9 mouse cellular contexts compared by ENCODE assay signal in the genomic region with DNA sequence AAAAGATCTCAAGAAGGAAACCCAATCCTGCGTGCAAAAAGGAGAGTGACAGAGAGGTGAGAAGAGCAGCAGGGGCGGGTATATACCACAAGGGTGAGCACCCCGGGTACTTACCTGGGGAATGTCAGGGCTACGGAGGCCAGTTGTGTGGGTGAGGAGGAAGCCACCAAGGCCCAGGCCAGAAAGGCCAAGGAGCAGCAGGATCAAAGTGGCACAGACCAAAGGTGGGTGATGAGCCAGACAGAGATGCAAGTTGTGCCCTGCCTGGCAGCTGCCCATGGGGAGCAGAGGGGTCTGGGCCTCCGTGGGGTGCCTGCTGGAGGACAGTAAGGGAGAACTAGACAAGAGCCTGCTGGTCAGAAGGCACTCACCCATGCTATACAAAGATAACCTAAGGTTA. TPM values are rescaled to one million over a fixed set of nuclear protein-coding genes. Genes with fewer than 3 reads are reported as not detected.
DNase-seq lines count a peak whose midpoint lies in the region; ATAC-seq and TF ChIP-seq lines count a peak whose summit lies in the region.
"Had no signal": no experiment of that assay in that cellular context is flagged by ENCODE, and none has a peak within 500 bp of the region (broad histone marks: within the 10 kb centered on the region; RNA-seq: fewer than 3 reads in every experiment).

No protein-coding gene starts in this region.

- no peak for ATAC-seq in cerebellum, adult (ENCODE audit: insufficient number of reproducible peaks, low FRiP score, low TSS enrichment)
- ATAC-seq in neural tube, embryonic 12.5 days (ENCODE audit: low FRiP score, low read depth) = no peak
- ATAC-seq in hindbrain, postnatal 0 days = no peak
- no peak for ATAC-seq in stomach, embryonic 14.5 days (ENCODE audit: insufficient number of reproducible peaks, insufficient read depth, low FRiP score, low read depth)

- peaks cover 14% of the 10 kb centered on the region for H3K4me1 ChIP-seq in neural tube, embryonic 12.5 days
- H3K4me1 ChIP-seq in hindbrain, postnatal 0 days (ENCODE audit: insufficient read depth, low read length) = peaks cover 9% of the 10 kb centered on the region; the same call in 1 of the 2 replicates
- peaks cover 5% of the 10 kb centered on the region; the same call in 1 of the 2 replicates for H3K4me1 ChIP-seq in stomach, embryonic 14.5 days (ENCODE audit: control insufficient read depth, insufficient read depth, low read length)

- no peaks in the 10 kb centered on the region for H3K9me3 ChIP-seq in neural tube, embryonic 12.5 days
- no peaks in the 10 kb centered on the region for H3K9me3 ChIP-seq in hindbrain, postnatal 0 days (ENCODE audit: low read length)
- no peaks in the 10 kb centered on the region for H3K9me3 ChIP-seq in stomach, embryonic 14.5 days (ENCODE audit: control insufficient read depth, low read depth, low read length)

- no peaks in the 10 kb centered on the region for H3K27me3 ChIP-seq in neural tube, embryonic 12.5 days (replicated peaks)
- no peaks in the 10 kb centered on the region for H3K27me3 ChIP-seq in hindbrain, postnatal 0 days (ENCODE audit: insufficient read depth, low read length)
- H3K27me3 ChIP-seq in stomach, embryonic 14.5 days (ENCODE audit: control insufficient read depth, insufficient read depth, low read length) = no peaks in the 10 kb centered on the region

- no peak overlapping the region for H3K4me3 ChIP-seq in neural tube, embryonic 12.5 days
- no peak overlapping the region for H3K4me3 ChIP-seq in hindbrain, postnatal 0 days (ENCODE audit: low read length)
- H3K4me3 ChIP-seq in stomach, embryonic 14.5 days (ENCODE audit: low read depth, low read length) = 0 out of 2 replicates have a peak overlapping the region, but pooled peaks have one; percentile 67

- no peak overlapping the region for H3K27ac ChIP-seq in neural tube, embryonic 12.5 days
- peak overlapping the region; percentile 84; the same call in 1 of the 2 replicates for H3K27ac ChIP-seq in hindbrain, postnatal 0 days
- no peak overlapping the region for H3K27ac ChIP-seq in stomach, embryonic 14.5 days (ENCODE audit: low read length)

- H3K36me3 ChIP-seq in neural tube, embryonic 12.5 days = no peaks in the 10 kb centered on the region
- no peaks in the 10 kb centered on the region for H3K36me3 ChIP-seq in hindbrain, postnatal 0 days (ENCODE audit: insufficient read depth, low read length)
- no peaks in the 10 kb centered on the region for H3K36me3 ChIP-seq in stomach, embryonic 14.5 days (ENCODE audit: control insufficient read depth, insufficient read depth, low read length)

- WGBS in neural tube, embryonic 12.5 days = 85% methylated on average over 5 of the region's 5 CpGs
- WGBS in hindbrain, postnatal 0 days = 91% methylated on average over 5 of the region's 5 CpGs
- WGBS in stomach, embryonic 14.5 days = 81% methylated on average over 5 of the region's 5 CpGs

- H3K9ac ChIP-seq in neural tube, embryonic 12.5 days = no peak overlapping the region
- H3K9ac ChIP-seq in hindbrain, postnatal 0 days (replicated peaks; ENCODE audit: low read length) = peak overlapping the region; percentile 69; the same call in 1 of the 2 replicates
- no peak overlapping the region for H3K9ac ChIP-seq in stomach, embryonic 14.5 days (replicated peaks; ENCODE audit: low read depth, low read length)

- TF ChIP-seq CTCF in hindbrain, postnatal 0 days (IDR thresholded peaks at IDR 0.05; ENCODE audit: low read depth) = no peak

- 0 out of 2 replicates have a peak overlapping the region, but pooled peaks have one; percentile 78 for H3K4me2 ChIP-seq in neural tube, embryonic 12.5 days (replicated peaks)
- peak overlapping the region; percentile 71 for H3K4me2 ChIP-seq in hindbrain, postnatal 0 days (ENCODE audit: low read depth, low read length)
- no peak overlapping the region for H3K4me2 ChIP-seq in stomach, embryonic 14.5 days (replicated peaks; ENCODE audit: low read depth, low read length)

- DNase-seq in cerebellum, adult 9-10 months = peak; percentile 38
- no peak for DNase-seq in neural tube, embryonic 10.5 days (ENCODE audit: extremely low spot score, low spot score)
- DNase-seq in hindbrain, postnatal 0 days (ENCODE audit: low spot score) = no peak
- no peak for DNase-seq in adrenal gland, postnatal 36 days
- no peak for DNase-seq in gastrocnemius, postnatal 25 days
- DNase-seq: adrenal gland, adult 2 months had no signal

RNA-seq across cellular contexts. Expression of a gene that starts 12.4 kb away (rescaled TPM):
- polyA plus RNA-seq in neural tube, embryonic 12.5 days (2016; fragmentation: Nextera tagmentation; extraction: Ambion mirVana) = 57.5 and 59.1 TPM in 2 replicates
- 140 and 143 TPM in 2 replicates for total RNA-seq in hindbrain, postnatal 0 days (2014; rRNA removed)
- polyA plus RNA-seq in hindbrain, postnatal 0 days (2015; fragmentation: Nextera tagmentation; extraction: Ambion mirVana) = 41.0 and 43.7 TPM in 2 replicates
- polyA plus RNA-seq in stomach, embryonic 14.5 days (2014; fragmentation: Nextera tagmentation; extraction: Ambion mirVana) = 28.0 and 30.2 TPM in 2 replicates
- 10 to 100 TPM; 54.9 to 81.3 TPM for total RNA-seq in adrenal gland, postnatal 36 days (2021)
- 10 to 100 TPM; 20.3 to 26.4 TPM for total RNA-seq in gastrocnemius, postnatal 25 days (2021)

RNA-seq across cellular contexts. Expression of a gene that starts 25.8 kb away (rescaled TPM):
- 21.7 and 22.0 TPM in 2 replicates for polyA plus RNA-seq in neural tube, embryonic 12.5 days (2016; fragmentation: Nextera tagmentation; extraction: Ambion mirVana)
- total RNA-seq in hindbrain, postnatal 0 days (2014; rRNA removed) = 45.9 and 47.0 TPM in 2 replicates
- polyA plus RNA-seq in hindbrain, postnatal 0 days (2015; fragmentation: Nextera tagmentation; extraction: Ambion mirVana) = 35.1 and 39.1 TPM in 2 replicates
- 29.5 and 33.4 TPM in 2 replicates for polyA plus RNA-seq in stomach, embryonic 14.5 days (2014; fragmentation: Nextera tagmentation; extraction: Ambion mirVana)
- 10 to 100 TPM; 27.3 to 32.4 TPM for total RNA-seq in adrenal gland, postnatal 36 days (2021)
- 1 to 10 TPM; 8.2 to 9.1 TPM for total RNA-seq in gastrocnemius, postnatal 25 days (2021)

RNA-seq across cellular contexts. Expression of a gene that starts 31.8 kb away (rescaled TPM):
- polyA plus RNA-seq in neural tube, embryonic 12.5 days (2016; fragmentation: Nextera tagmentation; extraction: Ambion mirVana) = 62.1 and 62.8 TPM in 2 replicates
- 113 and 128 TPM in 2 replicates for total RNA-seq in hindbrain, postnatal 0 days (2014; rRNA removed)
- polyA plus RNA-seq in hindbrain, postnatal 0 days (2015; fragmentation: Nextera tagmentation; extraction: Ambion mirVana) = 124 and 129 TPM in 2 replicates
- 14.7 and 16.1 TPM in 2 replicates for polyA plus RNA-seq in stomach, embryonic 14.5 days (2014; fragmentation: Nextera tagmentation; extraction: Ambion mirVana)
- 10 to 100 TPM; 23.7 to 31.9 TPM for total RNA-seq in adrenal gland, postnatal 36 days (2021)
- total RNA-seq in gastrocnemius, postnatal 25 days (2021) = 1 to 10 TPM; 1.8 to 2.2 TPM

RNA-seq across cellular contexts. Expression of a gene that starts 34.7 kb away (rescaled TPM):
- polyA plus RNA-seq in neural tube, embryonic 12.5 days (2016; fragmentation: Nextera tagmentation; extraction: Ambion mirVana) = 86.4 and 88.0 TPM in 2 replicates
- 61.0 and 66.9 TPM in 2 replicates for total RNA-seq in hindbrain, postnatal 0 days (2014; rRNA removed)
- polyA plus RNA-seq in hindbrain, postnatal 0 days (2015; fragmentation: Nextera tagmentation; extraction: Ambion mirVana) = 85.2 and 85.5 TPM in 2 replicates
- 78.2 and 80.3 TPM in 2 replicates for polyA plus RNA-seq in stomach, embryonic 14.5 days (2014; fragmentation: Nextera tagmentation; extraction: Ambion mirVana)
- 10 to 100 TPM; 39.7 to 45.0 TPM for total RNA-seq in adrenal gland, postnatal 36 days (2021)
- total RNA-seq in gastrocnemius, postnatal 25 days (2021) = 10 to 100 TPM; 11.2 to 11.8 TPM

RNA-seq across cellular contexts. Expression of a gene that starts 35.1 kb away (rescaled TPM):
- polyA plus RNA-seq in neural tube, embryonic 12.5 days (2016; fragmentation: Nextera tagmentation; extraction: Ambion mirVana) = 29.1 and 33.5 TPM in 2 replicates
- 4.3 and 9.4 TPM in 2 replicates for total RNA-seq in hindbrain, postnatal 0 days (2014; rRNA removed)
- polyA plus RNA-seq in hindbrain, postnatal 0 days (2015; fragmentation: Nextera tagmentation; extraction: Ambion mirVana) = 20.6 and 21.1 TPM in 2 replicates
- polyA plus RNA-seq in stomach, embryonic 14.5 days (2014; fragmentation: Nextera tagmentation; extraction: Ambion mirVana) = 20.2 and 21.2 TPM in 2 replicates
- 10 to 100 TPM; 14.5 to 16.0 TPM for total RNA-seq in adrenal gland, postnatal 36 days (2021)
- 1 to 10 TPM; 4.2 to 5.0 TPM for total RNA-seq in gastrocnemius, postnatal 25 days (2021)

Comparison
In these comparisons a context has a peak if more than half of its experiments do, and no peak if none do; other contexts are left out.
1. RNA of a gene that starts 31.8 kb away (total RNA-seq): 113 to 128 TPM in hindbrain, postnatal 0 days and 23.7 to 31.9 TPM in adrenal gland, postnatal 36 days; 1.8 to 2.2 TPM in gastrocnemius, postnatal 25 days; every median in the first group is over 4 times any median in the second.